Mouse (Mus musculus): Measurements from ENCODE around the gene D430041D05Rik.
"Not testable (repeated sequence)": the region's sequence is repeated elsewhere in the genome, so short reads cannot be mapped to it uniquely, and the experiment has no call there.

Gene D430041D05Rik

DNA sequence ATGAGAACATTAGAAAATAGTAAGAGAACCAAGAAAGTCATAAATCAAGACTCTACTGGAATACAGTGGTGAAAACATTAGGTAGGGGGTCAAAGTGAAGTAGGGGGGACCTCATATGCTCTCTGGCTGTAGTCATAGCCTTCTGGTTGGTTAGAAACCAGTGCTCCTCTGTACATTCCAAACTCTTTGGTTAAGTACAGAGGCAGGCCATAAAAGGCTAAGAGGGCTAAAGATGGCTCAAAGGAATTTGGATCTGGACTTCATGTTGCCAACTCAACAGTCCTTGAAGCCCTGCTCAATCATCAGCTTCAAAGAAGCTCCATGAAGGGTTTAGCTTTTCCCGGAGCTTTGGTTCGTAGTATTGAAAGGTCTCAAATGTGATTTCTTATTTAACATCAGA is 301.8 kb downstream of the D430041D05Rik start:
- not testable (repeated sequence) for DNase-seq

DNA sequence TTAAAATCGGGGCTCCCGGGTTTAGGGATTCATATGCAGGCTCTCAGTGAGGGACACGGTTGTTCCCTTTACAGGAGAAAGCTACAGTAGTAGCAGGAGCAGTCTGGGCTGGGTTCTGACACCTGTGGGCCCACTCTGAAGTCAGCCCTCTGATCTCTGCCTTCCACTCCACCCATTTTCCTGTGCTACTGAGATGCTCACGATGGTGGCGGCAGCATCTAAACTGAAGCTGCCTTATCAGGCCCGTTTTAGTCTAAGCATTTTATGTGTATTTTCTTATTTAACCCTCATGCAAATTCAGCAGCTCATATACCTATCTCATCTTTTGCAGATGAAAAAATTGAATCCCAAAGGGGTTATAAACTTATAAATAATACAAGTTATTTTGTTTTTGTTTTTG is 306.0 kb downstream of the D430041D05Rik start:
- no peak for DNase-seq

DNA sequence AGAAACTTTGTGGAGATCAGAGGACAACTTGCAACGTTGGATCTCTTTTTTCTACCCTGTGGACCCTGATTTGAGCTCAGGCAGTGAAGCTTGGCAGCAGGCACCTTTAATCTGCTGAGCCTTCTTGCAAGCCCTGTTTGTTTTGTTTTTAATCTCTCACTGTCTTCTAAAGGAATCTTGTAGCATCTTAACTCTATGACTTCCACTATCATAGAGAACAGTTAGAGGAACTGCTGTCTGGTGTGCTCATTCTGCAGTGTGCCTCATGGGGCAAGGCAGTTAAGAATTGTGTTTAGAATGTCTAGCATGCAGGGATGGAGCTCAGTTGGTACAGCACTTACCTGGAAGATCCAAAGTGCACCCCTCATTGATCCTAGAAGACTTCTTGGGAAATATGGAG is 310.9 kb downstream of the D430041D05Rik start:
- DNase-seq = no peak

DNA sequence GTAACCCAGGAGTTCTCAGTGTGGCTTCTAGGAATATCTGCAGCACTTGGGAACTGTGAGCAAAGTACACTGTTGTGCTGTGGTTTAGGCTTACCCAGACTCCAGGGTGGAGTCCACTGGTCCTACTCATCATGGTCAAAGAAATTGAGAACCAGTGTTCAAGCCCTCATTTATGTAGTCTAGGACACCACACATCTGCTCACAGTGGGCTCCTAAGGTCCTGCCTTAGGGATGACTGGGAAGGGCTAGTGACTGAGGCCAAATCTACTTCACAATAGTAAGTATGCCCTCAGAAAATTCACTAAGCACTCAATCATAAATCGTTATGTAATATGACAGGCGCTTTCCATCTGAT is 311.6 kb downstream of the D430041D05Rik start:
- DNase-seq = no peak

DNA sequence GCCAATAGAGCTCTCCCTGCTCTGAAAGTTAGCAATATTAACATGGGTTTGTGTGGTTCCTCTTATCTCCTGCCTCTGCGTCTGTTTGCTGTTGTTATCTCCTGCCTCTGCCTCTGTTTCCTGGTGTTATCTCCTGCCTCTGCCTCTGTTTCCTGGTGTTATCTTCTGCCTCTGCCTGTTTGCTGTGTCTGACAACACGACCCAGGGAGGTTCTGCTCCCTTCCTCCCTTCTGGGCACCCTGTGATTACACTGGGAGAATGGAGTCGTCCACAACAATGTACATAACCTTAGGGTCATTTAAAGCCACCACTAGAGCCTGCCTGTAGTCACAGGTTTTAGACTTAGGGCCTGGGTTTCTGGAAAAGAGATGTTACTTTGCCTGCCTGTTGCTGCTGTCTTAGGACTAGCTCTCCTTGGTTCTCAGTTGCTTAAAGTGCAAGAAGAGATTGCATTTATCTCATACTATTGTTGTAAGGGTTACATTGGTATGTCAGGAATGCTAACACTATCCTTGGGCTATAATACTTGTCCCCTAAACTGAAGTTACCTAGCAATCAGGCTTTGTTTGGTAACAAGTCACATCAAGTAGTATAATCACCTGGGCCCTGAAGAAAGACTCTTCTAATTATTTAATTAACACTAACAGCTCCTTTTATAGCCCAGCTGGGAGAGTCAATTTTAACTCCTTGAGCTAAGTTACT is 312.1 kb downstream of the D430041D05Rik start:
- DNase-seq = no peak

DNA sequence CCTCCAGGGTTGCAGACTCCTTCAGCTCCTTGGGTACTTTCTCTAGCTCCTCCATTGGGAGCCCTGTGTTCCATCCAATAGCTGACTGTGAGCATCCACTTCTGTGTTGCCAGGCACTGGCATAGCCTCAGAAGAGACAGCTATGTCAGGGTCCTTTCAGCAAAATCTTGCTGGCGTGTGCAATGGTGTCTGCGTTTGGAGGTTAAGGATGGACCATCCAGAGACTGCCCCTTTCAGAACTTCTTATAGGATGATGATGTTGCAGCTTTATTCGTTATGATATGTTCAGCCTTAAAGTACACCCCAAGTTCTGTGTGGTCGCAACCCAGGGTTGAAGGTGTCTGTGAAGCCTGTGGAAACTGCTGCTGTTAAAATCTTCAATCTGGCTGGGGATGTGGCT is 313.4 kb downstream of the D430041D05Rik start:
- not testable (repeated sequence) for DNase-seq

DNA sequence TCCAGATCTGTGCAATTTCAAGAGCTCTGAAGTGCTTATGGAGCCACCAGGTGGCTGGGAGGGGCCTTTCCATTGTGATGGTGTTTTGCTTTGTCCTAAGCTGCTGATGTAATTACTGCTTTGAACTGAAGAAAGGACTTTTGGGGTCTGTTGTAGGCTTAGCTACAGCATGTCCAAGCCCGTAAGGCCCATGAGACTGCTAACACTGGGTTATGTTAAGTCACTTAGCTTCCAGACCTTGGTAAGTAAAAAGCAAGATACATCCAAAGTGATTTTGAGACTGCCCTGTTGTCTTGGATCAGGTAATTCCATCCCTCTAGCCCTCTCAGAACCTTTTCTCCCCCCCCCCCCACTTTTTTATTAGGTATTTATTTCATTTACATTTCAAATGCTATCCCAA is 314.0 kb downstream of the D430041D05Rik start:
- not testable (repeated sequence) for DNase-seq

DNA sequence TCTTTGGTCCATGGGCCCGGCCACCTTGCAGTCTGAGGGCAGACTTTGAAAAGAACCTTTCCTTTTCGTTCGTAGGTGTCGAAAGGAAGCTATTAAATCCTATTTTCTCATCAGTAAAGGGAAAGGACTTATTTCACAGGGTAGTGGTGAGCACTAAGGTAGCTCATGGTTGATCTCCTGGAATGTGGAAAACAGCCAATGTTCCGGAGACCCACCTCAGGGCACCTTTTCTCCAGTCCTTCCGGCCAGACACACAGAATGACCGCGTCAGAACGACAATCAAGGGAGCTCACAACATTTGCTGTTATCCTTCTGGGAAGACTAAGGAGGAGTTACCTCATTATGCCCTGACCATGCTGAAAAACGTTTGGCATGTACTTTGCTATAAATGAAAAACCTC is 314.6 kb downstream of the D430041D05Rik start:
- DNase-seq = no peak

DNA sequence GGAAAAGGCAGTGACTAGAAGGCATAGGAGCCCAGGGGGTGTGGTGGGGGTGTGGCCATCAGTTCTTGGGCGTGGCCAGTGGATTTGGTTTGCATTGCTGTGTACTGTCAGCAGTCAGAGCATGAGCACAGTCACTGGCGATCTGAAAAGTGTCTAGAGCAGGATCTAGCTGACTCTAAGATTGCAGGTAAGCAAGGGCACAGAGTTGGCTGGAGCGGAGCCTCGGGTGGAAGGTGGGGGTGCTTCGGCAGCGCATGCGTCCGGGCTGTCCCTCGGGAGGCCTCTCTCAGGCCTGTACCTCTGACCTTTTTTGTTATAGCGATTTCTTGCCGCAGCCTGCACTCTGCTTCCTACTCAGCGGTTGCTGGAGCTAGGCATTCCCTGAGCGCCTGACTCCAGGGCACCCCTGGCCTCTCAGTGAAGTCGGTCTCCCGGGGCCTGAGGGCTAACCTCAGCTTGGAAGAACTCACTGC is 315.0 kb downstream of the D430041D05Rik start, which contains the start of gene Cd59a:
TSS of gene Cd59a (plus strand) at position 61 of the 473 bp plus-strand sequence.
- peak; percentile 64 for DNase-seq

DNA sequence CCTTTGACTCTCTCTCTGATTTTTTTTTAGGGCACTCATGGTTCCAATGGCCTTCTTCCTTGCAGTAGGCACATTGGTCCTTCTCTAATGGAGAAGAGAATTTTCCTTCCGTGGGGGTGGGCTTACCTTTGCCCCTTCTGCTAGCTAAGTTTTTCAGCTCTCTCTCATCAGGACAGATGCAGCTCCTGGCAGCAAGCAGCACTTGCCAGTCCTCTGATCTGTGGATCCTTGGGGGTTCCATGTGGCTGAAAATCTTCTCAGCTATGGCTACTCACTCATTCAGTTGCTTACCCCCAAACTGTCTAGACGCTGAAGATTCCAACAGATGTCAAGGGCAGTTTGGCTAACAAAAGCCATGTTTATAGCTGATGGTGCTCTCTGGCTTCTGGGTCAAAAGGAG is 317.5 kb downstream of the D430041D05Rik start:
- no peak for DNase-seq

Measured in cerebellum, adult 11 months (tissue).